Mouse (Mus musculus): ENCODE measurements at regions not wholly inside any gene's neighbourhood (a gene's known extent, or its start where the extent isn't known, plus 50 kb on each side); places are given as distances from the start of the nearest gene placed in this dataset.

GRCm38 (mm10) chr16:15254669-15255068 is 62.6 kb upstream of the Gm21897 start:
- TF ChIP-seq POLR2A (IDR thresholded peaks at IDR 0.05; ENCODE audit: low read depth, low read length), result no peak
- no peak for TF ChIP-seq CTCF (IDR thresholded peaks at IDR 0.05; ENCODE audit: extremely low read depth, insufficient read length, insufficient replicate concordance, low read depth, low read length)

Measured in small intestine, adult 2 months (tissue).